Mouse (Mus musculus) MN1 (cell line): ENCODE measurements around the gene 1700021F07Rik.

ENCODE experiments used
- DNase-seq: peaks from one replicate; pipeline ENCODE4 v3.0.0-alpha.2; 2016; ENCODE audit warnings: low spot score

1700021F07Rik gene

GRCm38 (mm10) chr2:173563336-173563735 lies 41.0 kb downstream of the 1700021F07Rik start:
- DNase-seq: peak; percentile 52

- peak; percentile 33 for DNase-seq
Observed at GRCm38 (mm10) chr2:173564179-173564578, 41.8 kb downstream of the 1700021F07Rik start.
